Mouse (Mus musculus): Measurements from ENCODE around the gene Trim28. TPM values are rescaled to one million over a fixed set of nuclear protein-coding genes. Genes with fewer than 3 reads are reported as not detected.

The Trim28 gene
- total RNA-seq, 4 experiments from 2014 or later, result 218 to 241 (median 229) TPM

GRCm38 (mm10) chr7:12998053-12998452, 861 bp upstream of the Trim28 start, which contains the start of gene Slc27a5:
Slc27a5 (minus strand) TSS chr7:12998192.
- DNase-seq (ENCODE audit: low spot score in 2 of 2), result no peak

- no peak for DNase-seq (ENCODE audit: low spot score in 2 of 2)
Measured at GRCm38 (mm10) chr7:13001584-13001983, 2.7 kb downstream of the Trim28 start.

GRCm38 (mm10) chr7:13003380-13003779, 4.5 kb downstream of the Trim28 start:
- DNase-seq (ENCODE audit: low spot score in 2 of 2), result no peak

GRCm38 (mm10) chr7:13006011-13006410, 7.1 kb downstream of the Trim28 start:
- no peak for DNase-seq (ENCODE audit: low spot score in 2 of 2)

- DNase-seq (ENCODE audit: low spot score in 2 of 2), result no peak
Measured at GRCm38 (mm10) chr7:13006531-13006930, 7.6 kb downstream of the Trim28 start.

GRCm38 (mm10) chr7:13007341-13008092, 8.6 kb downstream of the Trim28 start:
- no peak for DNase-seq (ENCODE audit: low spot score in 2 of 2)

- peak; percentile 93 to 94 for DNase-seq (ENCODE audit: low spot score in 2 of 2)
Measured at GRCm38 (mm10) chr7:13009143-13010004, 10.5 kb downstream of the Trim28 start.

- DNase-seq (ENCODE audit: low spot score in 2 of 2), result no peak
Measured at GRCm38 (mm10) chr7:13010005-13010908, 11.3 kb downstream of the Trim28 start, which contains the start of gene Zbtb45. Zbtb45 (minus strand) TSS chr7:13010034.

GRCm38 (mm10) chr7:13013671-13014070, 14.8 kb downstream of the Trim28 start:
- no peak for DNase-seq (ENCODE audit: low spot score in 2 of 2)

GRCm38 (mm10) chr7:13014275-13014839, 15.4 kb downstream of the Trim28 start:
- no peak for DNase-seq (ENCODE audit: low spot score in 2 of 2)

- no peak for DNase-seq (ENCODE audit: low spot score in 2 of 2)
Measured at GRCm38 (mm10) chr7:13015217-13015616, 16.3 kb downstream of the Trim28 start.

GRCm38 (mm10) chr7:13022773-13023535, 24.0 kb downstream of the Trim28 start:
- DNase-seq (ENCODE audit: low spot score in 2 of 2), result no peak

- DNase-seq (ENCODE audit: low spot score in 2 of 2), result peak; percentile 94 to 96
Measured at GRCm38 (mm10) chr7:13023928-13024731, 25.2 kb downstream of the Trim28 start.

- peak; percentile 64 to 82 for DNase-seq (ENCODE audit: low spot score in 2 of 2)
Measured at GRCm38 (mm10) chr7:13024805-13025204, 25.9 kb downstream of the Trim28 start.

GRCm38 (mm10) chr7:13025511-13026112, 26.7 kb downstream of the Trim28 start:
- DNase-seq (ENCODE audit: low spot score in 2 of 2), result no peak

- no peak for DNase-seq (ENCODE audit: low spot score in 2 of 2)
Measured at GRCm38 (mm10) chr7:13028986-13029385, 30.1 kb downstream of the Trim28 start.

GRCm38 (mm10) chr7:13031069-13031468, 32.2 kb downstream of the Trim28 start:
- DNase-seq (ENCODE audit: low spot score in 2 of 2), result no peak

GRCm38 (mm10) chr7:13031983-13032382, 33.1 kb downstream of the Trim28 start:
- DNase-seq (ENCODE audit: low spot score in 2 of 2), result no peak

GRCm38 (mm10) chr7:13032541-13032940, 33.6 kb downstream of the Trim28 start:
- DNase-seq (ENCODE audit: low spot score in 2 of 2), result no peak

Data from left cerebral cortex, adult 8-10 months (tissue).